Mouse (Mus musculus): ENCODE measurements around the gene Btla. TPM values are rescaled to one million over a fixed set of nuclear protein-coding genes. Genes with fewer than 3 reads are reported as not detected.

Gene Btla
- not detected in 2 replicates for polyA plus RNA-seq (2012; ENCODE audit: insufficient read depth, insufficient read length, missing spikeins)

- Histone ChIP-seq H3K27ac (replicated peaks; ENCODE audit: low read depth, low read length) (no peak within 1 kb of the TSS), H3K4me3 (ENCODE audit: insufficient read depth, low read depth, low read length) (no peak within 1 kb of the TSS), H3K4me1 (ENCODE audit: control insufficient read depth, insufficient read depth, insufficient read length, low read length) (no peaks in the 10 kb centered on the region)
These were observed at the start of gene Btla for GRCm38 (mm10) chr16:45223648-45224388. Gene Btla (plus strand): TSS chr16:45224315.

DNA sequence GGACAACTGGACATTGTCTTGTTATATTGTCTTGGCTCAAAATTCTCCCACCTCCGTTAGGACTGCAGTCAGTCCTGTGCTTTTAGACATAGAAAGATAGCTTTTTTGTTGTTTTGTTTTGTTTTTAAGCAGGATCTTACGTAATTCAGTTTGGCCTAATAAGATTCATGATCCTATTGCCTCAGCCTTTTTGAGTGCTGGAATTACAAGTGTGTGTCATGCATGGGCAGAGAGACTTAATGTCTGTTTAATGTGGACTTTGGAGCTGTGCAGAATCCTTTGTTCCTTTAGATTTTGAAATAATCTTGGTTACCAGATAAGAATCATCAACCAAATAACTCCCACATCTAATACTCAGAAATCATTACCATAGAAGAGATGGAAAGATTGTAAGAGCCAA is 45.6 kb upstream of the Btla start:
- no peak overlapping the region for H3K4me3 ChIP-seq (ENCODE audit: insufficient read depth, low read depth, low read length)
- H3K4me1 ChIP-seq (ENCODE audit: control insufficient read depth, insufficient read depth, insufficient read length, low read length): no peaks in the 10 kb centered on the region
- no peak overlapping the region for H3K27ac ChIP-seq (replicated peaks; ENCODE audit: low read depth, low read length)

DNA sequence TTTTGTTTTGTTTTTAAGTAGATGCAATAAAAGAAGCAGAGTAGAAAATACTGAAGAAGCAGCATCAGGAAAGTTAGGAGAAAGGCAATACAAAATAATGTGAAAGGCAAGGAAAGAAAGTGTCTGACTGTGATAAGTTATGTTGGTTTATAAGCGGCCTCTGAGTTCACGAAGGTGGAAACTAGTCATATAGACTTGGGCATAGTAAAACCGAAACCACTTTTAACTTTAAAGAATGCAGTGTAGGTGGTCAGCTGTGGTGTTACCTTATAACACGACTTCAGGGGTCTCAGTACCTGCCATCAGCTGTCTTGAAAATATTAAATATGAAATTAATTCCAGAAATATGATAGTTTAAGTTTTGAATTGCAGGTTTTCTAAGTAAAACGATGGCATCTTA is 42.3 kb upstream of the Btla start:
- H3K27ac ChIP-seq (replicated peaks; ENCODE audit: low read depth, low read length): no peak overlapping the region
- no peak overlapping the region for H3K4me3 ChIP-seq (ENCODE audit: insufficient read depth, low read depth, low read length)
- no peaks in the 10 kb centered on the region for H3K4me1 ChIP-seq (ENCODE audit: control insufficient read depth, insufficient read depth, insufficient read length, low read length)

- Histone ChIP-seq H3K4me1 (ENCODE audit: control insufficient read depth, insufficient read depth, insufficient read length, low read length) (no peaks in the 10 kb centered on the region), H3K27ac (replicated peaks; ENCODE audit: low read depth, low read length) (no peak overlapping the region), H3K4me3 (ENCODE audit: insufficient read depth, low read depth, low read length) (no peak overlapping the region)
These were observed 31.5 kb upstream of the Btla start for GRCm38 (mm10) chr16:45192613-45193012.

DNA sequence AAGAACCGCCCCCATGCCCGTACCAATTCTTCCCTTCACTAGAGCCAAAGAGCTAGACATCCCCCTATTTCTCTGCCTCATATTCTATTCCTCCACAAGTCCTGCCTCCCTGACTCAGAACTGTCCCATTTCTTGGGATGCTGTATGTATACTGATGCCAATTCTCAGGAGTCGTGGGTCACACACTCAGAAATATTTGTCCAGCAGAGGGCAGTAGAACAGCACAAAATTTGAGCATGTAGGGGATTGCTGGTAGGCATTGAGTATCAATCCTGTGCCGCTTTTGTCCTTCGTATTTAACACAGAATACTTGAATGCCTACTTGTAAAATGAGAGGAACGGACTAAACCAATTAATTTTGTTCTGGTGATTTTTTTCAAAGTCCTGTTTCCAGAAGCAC is 27.3 kb upstream of the Btla start:
- Histone ChIP-seq H3K4me3 (ENCODE audit: insufficient read depth, low read depth, low read length) (no peak overlapping the region), H3K4me1 (ENCODE audit: control insufficient read depth, insufficient read depth, insufficient read length, low read length) (no peaks in the 10 kb centered on the region), H3K27ac (replicated peaks; ENCODE audit: low read depth, low read length) (no peak overlapping the region)

DNA sequence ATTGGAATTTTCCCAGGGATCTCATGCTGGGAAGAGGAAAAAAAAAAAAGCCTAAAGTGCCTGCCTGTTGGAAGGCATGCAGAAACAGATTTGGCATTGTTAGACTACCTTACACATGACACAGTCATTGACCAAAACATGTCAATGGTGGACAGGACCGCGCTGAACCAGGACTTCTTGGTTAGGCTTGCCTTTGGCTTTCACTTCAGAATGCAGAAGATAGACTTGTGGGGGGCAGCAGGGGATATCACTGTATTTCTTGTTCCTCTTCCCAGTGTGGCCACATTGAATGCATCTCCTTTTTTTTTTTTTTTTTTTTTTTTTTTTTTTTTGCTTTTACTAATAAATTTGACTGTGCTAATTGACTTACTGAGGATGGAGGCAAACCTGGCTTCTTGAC is 22.7 kb upstream of the Btla start:
- Histone ChIP-seq H3K4me3 (ENCODE audit: insufficient read depth, low read depth, low read length) (no peak overlapping the region), H3K4me1 (ENCODE audit: control insufficient read depth, insufficient read depth, insufficient read length, low read length) (no peaks in the 10 kb centered on the region), H3K27ac (replicated peaks; ENCODE audit: low read depth, low read length) (no peak overlapping the region)

DNA sequence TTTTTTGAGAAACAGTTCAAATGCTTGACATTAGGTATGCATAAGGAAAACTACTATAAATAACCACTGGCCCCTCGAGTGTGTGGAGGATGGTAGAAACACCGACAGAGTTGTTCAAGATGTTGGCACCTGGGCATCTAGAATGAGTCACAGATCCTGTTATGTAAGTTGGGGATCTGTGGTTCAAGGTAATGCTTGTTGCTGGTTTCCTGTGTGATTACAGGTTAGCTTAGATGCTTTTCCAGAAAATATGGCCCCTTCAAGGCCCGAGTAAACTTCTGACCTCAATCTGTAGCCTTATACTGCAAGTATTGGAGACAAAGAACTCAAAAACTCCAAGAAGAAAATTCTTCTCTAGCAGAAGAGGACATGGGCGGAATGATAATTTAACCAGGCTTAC is 19.7 kb upstream of the Btla start:
- Histone ChIP-seq H3K4me1 (ENCODE audit: control insufficient read depth, insufficient read depth, insufficient read length, low read length) (no peaks in the 10 kb centered on the region), H3K4me3 (ENCODE audit: insufficient read depth, low read depth, low read length) (no peak overlapping the region), H3K27ac (replicated peaks; ENCODE audit: low read depth, low read length) (no peak overlapping the region)

DNA sequence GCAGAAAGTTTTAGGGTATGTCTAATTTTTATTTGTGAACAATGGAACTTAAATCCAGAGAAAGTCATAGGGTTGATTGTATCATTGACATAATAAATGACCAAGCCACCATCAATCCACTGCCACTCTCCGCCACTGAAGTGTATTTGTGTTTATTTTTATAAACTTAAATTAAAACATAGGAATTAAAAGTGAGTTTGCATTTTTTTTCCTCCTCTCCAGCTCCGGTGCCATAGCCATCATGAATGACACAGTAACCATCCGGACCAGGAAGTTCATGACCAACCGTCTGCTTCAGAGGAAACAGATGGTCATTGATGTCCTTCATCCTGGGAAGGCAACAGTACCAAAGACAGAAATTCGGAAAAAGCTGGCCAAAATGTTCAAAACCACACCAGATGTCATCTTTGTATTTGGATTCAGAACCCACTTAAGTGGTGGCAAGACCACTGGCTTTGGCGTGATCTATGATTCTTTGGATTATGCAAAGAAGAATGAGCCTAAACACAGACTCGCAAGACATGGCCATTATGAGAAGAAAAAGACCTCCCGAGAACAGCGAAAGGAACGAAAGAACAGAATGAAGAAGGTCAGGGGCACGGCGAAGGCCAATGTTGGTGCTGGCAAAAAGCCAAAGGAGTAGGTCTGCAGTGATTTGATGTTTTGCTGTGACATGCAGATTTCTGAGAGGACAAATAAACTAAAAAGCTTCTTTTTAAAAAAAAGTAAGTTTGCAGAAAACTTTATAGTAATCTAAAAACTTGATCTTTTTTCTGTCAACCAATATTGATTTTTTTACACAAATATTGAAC is 19.1 kb upstream of the Btla start:
- Histone ChIP-seq H3K4me3 (ENCODE audit: insufficient read depth, low read depth, low read length) (no peak overlapping the region), H3K4me1 (ENCODE audit: control insufficient read depth, insufficient read depth, insufficient read length, low read length) (no peaks in the 10 kb centered on the region), H3K27ac (replicated peaks; ENCODE audit: low read depth, low read length) (no peak overlapping the region)

DNA sequence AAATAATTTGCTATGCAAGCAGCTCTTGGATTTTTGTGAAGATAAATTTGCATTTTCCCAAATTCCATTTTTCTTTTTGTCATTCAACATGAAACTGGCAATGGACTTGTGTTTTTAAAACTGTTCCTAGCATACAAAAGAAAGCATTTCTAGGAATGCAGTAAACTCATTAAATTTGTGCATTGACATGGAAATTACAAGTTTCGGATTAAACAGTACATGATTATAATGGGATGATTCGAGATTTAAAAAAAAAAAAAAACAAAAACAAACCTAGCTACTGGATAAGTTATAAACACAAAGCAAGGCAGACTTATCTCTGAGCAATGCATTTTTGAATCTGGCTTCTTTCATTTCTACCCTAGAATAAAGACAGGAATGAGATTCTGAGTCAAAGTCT is 2.1 kb upstream of the Btla start:
- H3K4me3 ChIP-seq (ENCODE audit: insufficient read depth, low read depth, low read length): no peak overlapping the region
- no peaks in the 10 kb centered on the region for H3K4me1 ChIP-seq (ENCODE audit: control insufficient read depth, insufficient read depth, insufficient read length, low read length)
- H3K27ac ChIP-seq (replicated peaks; ENCODE audit: low read depth, low read length): no peak overlapping the region

GRCm38 (mm10) chr16:45222771-45223170 is 1.3 kb upstream of the Btla start:
- Histone ChIP-seq H3K27ac (replicated peaks; ENCODE audit: low read depth, low read length) (no peak overlapping the region), H3K4me3 (ENCODE audit: insufficient read depth, low read depth, low read length) (no peak overlapping the region), H3K4me1 (ENCODE audit: control insufficient read depth, insufficient read depth, insufficient read length, low read length) (no peaks in the 10 kb centered on the region)

GRCm38 (mm10) chr16:45224431-45225008 is 405 bp downstream of the Btla start:
- Histone ChIP-seq H3K4me3 (ENCODE audit: insufficient read depth, low read depth, low read length) (no peak overlapping the region), H3K4me1 (ENCODE audit: control insufficient read depth, insufficient read depth, insufficient read length, low read length) (no peaks in the 10 kb centered on the region), H3K27ac (replicated peaks; ENCODE audit: low read depth, low read length) (no peak overlapping the region)

GRCm38 (mm10) chr16:45227002-45227401 is 2.9 kb downstream of the Btla start:
- Histone ChIP-seq H3K27ac (replicated peaks; ENCODE audit: low read depth, low read length) (no peak overlapping the region), H3K4me1 (ENCODE audit: control insufficient read depth, insufficient read depth, insufficient read length, low read length) (no peaks in the 10 kb centered on the region), H3K4me3 (ENCODE audit: insufficient read depth, low read depth, low read length) (no peak overlapping the region)

DNA sequence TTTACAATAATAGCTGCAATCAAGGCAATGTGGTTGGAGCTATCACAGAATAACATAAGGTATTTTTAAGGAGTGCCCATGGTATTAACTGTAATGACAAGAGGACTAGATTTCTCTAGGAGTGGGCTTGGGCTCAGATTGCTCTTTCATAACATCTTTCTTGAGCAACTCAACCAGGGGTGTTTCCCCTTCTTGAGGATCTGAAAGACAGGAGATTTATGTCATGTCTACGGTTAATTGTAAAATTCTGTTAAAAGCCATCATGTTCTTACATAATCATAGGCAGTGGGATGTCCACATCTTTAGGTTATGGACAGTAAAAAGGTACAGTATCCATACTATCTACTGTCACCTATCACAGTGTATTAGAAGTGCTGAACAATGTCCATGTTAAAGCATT is 7.2 kb downstream of the Btla start:
- H3K27ac ChIP-seq (replicated peaks; ENCODE audit: low read depth, low read length): no peak overlapping the region
- no peaks in the 10 kb centered on the region for H3K4me1 ChIP-seq (ENCODE audit: control insufficient read depth, insufficient read depth, insufficient read length, low read length)
- H3K4me3 ChIP-seq (ENCODE audit: insufficient read depth, low read depth, low read length): no peak overlapping the region

GRCm38 (mm10) chr16:45233007-45233406 is 8.9 kb downstream of the Btla start:
- Histone ChIP-seq H3K4me3 (ENCODE audit: insufficient read depth, low read depth, low read length) (no peak overlapping the region), H3K27ac (replicated peaks; ENCODE audit: low read depth, low read length) (no peak overlapping the region), H3K4me1 (ENCODE audit: control insufficient read depth, insufficient read depth, insufficient read length, low read length) (no peaks in the 10 kb centered on the region)

DNA sequence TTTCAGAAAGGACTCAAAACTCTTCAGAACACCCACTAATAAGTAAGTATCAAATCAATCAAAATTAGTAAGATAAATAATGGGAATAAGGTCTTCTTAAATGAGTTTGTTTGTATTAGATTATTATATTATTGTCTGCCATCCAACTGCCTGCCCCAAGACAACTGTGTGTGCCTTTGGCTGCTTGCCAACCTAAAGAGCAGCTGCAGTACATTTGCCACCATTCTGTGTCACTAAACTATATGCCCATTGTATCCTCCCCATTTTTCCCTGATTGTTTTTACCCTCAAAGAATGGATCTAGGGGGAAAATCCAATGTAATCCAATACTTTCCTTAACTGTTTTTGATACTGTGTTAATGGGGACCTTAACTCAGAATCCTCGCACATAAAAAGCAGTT is 18.6 kb downstream of the Btla start:
- H3K4me3 ChIP-seq (ENCODE audit: insufficient read depth, low read depth, low read length): no peak overlapping the region
- H3K27ac ChIP-seq (replicated peaks; ENCODE audit: low read depth, low read length): no peak overlapping the region
- no peaks in the 10 kb centered on the region for H3K4me1 ChIP-seq (ENCODE audit: control insufficient read depth, insufficient read depth, insufficient read length, low read length)
